Mouse (Mus musculus): ENCODE measurements at regions not wholly inside any gene's neighbourhood (a gene's known extent, or its start where the extent isn't known, plus 50 kb on each side); places are given as distances from the start of the nearest gene placed in this dataset.

GRCm38 (mm10) chr1:39083911-39084826, 98.8 kb downstream of the Pdcl3 start:
- DNase-seq (ENCODE audit: low read depth, low spot score) (no peak), ATAC-seq (no peak)
- in situ Hi-C loops (cut with MboI; ENCODE audit: low pct_unique_long_range_greater_than_20kb): no loop called here
- H3K27me3 ChIP-seq: no peaks in the 10 kb centered on the region
- TF ChIP-seq CTCF (IDR thresholded peaks at IDR 0.05): no peak
- CTCF ChIA-PET: no interaction called here
- POLR2A ChIA-PET: no interaction called here

- POLR2A ChIA-PET: no interaction called here
- in situ Hi-C loops (cut with MboI; ENCODE audit: low pct_unique_long_range_greater_than_20kb): no loop called here
- ATAC-seq: no peak
These were observed 100.9 kb downstream of the Pdcl3 start for GRCm38 (mm10) chr1:39086273-39086672.

GRCm38 (mm10) chr1:39089875-39090274, 103.7 kb upstream of the Npas2 start:
- no peak for ATAC-seq
- DNase-seq (ENCODE audit: low read depth, low spot score): no peak
- TF ChIP-seq CTCF (IDR thresholded peaks at IDR 0.05): no peak
- in situ Hi-C loops (cut with MboI; ENCODE audit: low pct_unique_long_range_greater_than_20kb): no loop called here
- POLR2A ChIA-PET: no interaction called here
- no peaks in the 10 kb centered on the region for H3K27me3 ChIP-seq
- CTCF ChIA-PET: no interaction called here

More at GRCm38 (mm10) chr1:39086273-39086672, 100.9 kb downstream of the Pdcl3 start:
- CTCF ChIA-PET: interaction anchor here (1.2 kb wide), 1 partner anchor 17 kb away, joined by 3 read pairs; no protein-coding TSS in a partner anchor
- no peak for DNase-seq (ENCODE audit: low read depth, low spot score)
- TF ChIP-seq CTCF (IDR thresholded peaks at IDR 0.05): no peak
- no peaks in the 10 kb centered on the region for H3K27me3 ChIP-seq

- TF ChIP-seq CTCF (IDR thresholded peaks at IDR 0.05): no peak
- DNase-seq (ENCODE audit: low read depth, low spot score): no peak
- ATAC-seq: no peak
- CTCF ChIA-PET: no interaction called here
- in situ Hi-C loops (cut with MboI; ENCODE audit: low pct_unique_long_range_greater_than_20kb): no loop called here
- no peaks in the 10 kb centered on the region for H3K27me3 ChIP-seq
- POLR2A ChIA-PET: no interaction called here
These were observed 102.4 kb upstream of the Npas2 start for GRCm38 (mm10) chr1:39091121-39091520.

GRCm38 (mm10) chr1:39091638-39092037, 101.9 kb upstream of the Npas2 start:
- CTCF ChIA-PET: no interaction called here
- POLR2A ChIA-PET: no interaction called here
- no peak for TF ChIP-seq CTCF (IDR thresholded peaks at IDR 0.05)
- H3K27me3 ChIP-seq: no peaks in the 10 kb centered on the region
- no peak for ATAC-seq
- in situ Hi-C loops (cut with MboI; ENCODE audit: low pct_unique_long_range_greater_than_20kb): no loop called here
- DNase-seq (ENCODE audit: low read depth, low spot score): no peak

- TF ChIP-seq CTCF (IDR thresholded peaks at IDR 0.05): no peak
- ChIA-PET POLR2A (no interaction called here), CTCF (no interaction called here)
- DNase-seq (ENCODE audit: low read depth, low spot score) (no peak), ATAC-seq (no peak)
- H3K27me3 ChIP-seq: no peaks in the 10 kb centered on the region
- in situ Hi-C loops (cut with MboI; ENCODE audit: low pct_unique_long_range_greater_than_20kb): no loop called here
These were observed 100.2 kb upstream of the Npas2 start for GRCm38 (mm10) chr1:39093291-39093690.

- in situ Hi-C loops (cut with MboI; ENCODE audit: low pct_unique_long_range_greater_than_20kb): no loop called here
- no peak for DNase-seq (ENCODE audit: low read depth, low spot score)
- TF ChIP-seq CTCF (IDR thresholded peaks at IDR 0.05): no peak
These were observed 99.5 kb upstream of the Npas2 start for GRCm38 (mm10) chr1:39094001-39094400.

GRCm38 (mm10) chr1:39095901-39096300, 97.6 kb upstream of the Npas2 start:
- in situ Hi-C loops (cut with MboI; ENCODE audit: low pct_unique_long_range_greater_than_20kb): no loop called here
- ChIA-PET CTCF (no interaction called here), POLR2A (no interaction called here)
- H3K27me3 ChIP-seq: no peaks in the 10 kb centered on the region
- no peak for TF ChIP-seq CTCF (IDR thresholded peaks at IDR 0.05)
- ATAC-seq (no peak), DNase-seq (ENCODE audit: low read depth, low spot score) (no peak)

More at GRCm38 (mm10) chr1:39094001-39094400, 99.5 kb upstream of the Npas2 start:
- H3K27me3 ChIP-seq: no peaks in the 10 kb centered on the region
- no peak for ATAC-seq
- POLR2A ChIA-PET: no interaction called here
- CTCF ChIA-PET: no interaction called here

GRCm38 (mm10) chr1:39096726-39097125, 96.8 kb upstream of the Npas2 start:
- POLR2A ChIA-PET: no interaction called here
- ATAC-seq (no peak), DNase-seq (ENCODE audit: low read depth, low spot score) (no peak)
- in situ Hi-C loops (cut with MboI; ENCODE audit: low pct_unique_long_range_greater_than_20kb): no loop called here
- TF ChIP-seq CTCF (IDR thresholded peaks at IDR 0.05): no peak
- no peaks in the 10 kb centered on the region for H3K27me3 ChIP-seq
- CTCF ChIA-PET: no interaction called here

- in situ Hi-C loops (cut with MboI; ENCODE audit: low pct_unique_long_range_greater_than_20kb): no loop called here
- no peak for DNase-seq (ENCODE audit: low read depth, low spot score)
- no peak for ATAC-seq
These were observed 96.0 kb upstream of the Npas2 start for GRCm38 (mm10) chr1:39097499-39097898.

GRCm38 (mm10) chr1:39098154-39098553, 95.4 kb upstream of the Npas2 start:
- H3K27me3 ChIP-seq: no peaks in the 10 kb centered on the region
- ATAC-seq: no peak
- CTCF ChIA-PET: interaction anchor here (1.3 kb wide), 1 partner anchor 15 kb away, joined by 3 read pairs; no protein-coding TSS in a partner anchor
- POLR2A ChIA-PET: no interaction called here
- no peak for TF ChIP-seq CTCF (IDR thresholded peaks at IDR 0.05)
- no peak for DNase-seq (ENCODE audit: low read depth, low spot score)
- in situ Hi-C loops (cut with MboI; ENCODE audit: low pct_unique_long_range_greater_than_20kb): no loop called here

More at GRCm38 (mm10) chr1:39097499-39097898, 96.0 kb upstream of the Npas2 start:
- CTCF ChIA-PET: interaction anchor here (1.3 kb wide), 1 partner anchor 16 kb away, joined by 3 read pairs; no protein-coding TSS in a partner anchor
- H3K27me3 ChIP-seq: no peaks in the 10 kb centered on the region
- POLR2A ChIA-PET: no interaction called here
- no peak for TF ChIP-seq CTCF (IDR thresholded peaks at IDR 0.05)

Data from Patski (cell line).